Mouse (Mus musculus): ENCODE results near the gene Tnfrsf19.

Gene Tnfrsf19

DNA sequence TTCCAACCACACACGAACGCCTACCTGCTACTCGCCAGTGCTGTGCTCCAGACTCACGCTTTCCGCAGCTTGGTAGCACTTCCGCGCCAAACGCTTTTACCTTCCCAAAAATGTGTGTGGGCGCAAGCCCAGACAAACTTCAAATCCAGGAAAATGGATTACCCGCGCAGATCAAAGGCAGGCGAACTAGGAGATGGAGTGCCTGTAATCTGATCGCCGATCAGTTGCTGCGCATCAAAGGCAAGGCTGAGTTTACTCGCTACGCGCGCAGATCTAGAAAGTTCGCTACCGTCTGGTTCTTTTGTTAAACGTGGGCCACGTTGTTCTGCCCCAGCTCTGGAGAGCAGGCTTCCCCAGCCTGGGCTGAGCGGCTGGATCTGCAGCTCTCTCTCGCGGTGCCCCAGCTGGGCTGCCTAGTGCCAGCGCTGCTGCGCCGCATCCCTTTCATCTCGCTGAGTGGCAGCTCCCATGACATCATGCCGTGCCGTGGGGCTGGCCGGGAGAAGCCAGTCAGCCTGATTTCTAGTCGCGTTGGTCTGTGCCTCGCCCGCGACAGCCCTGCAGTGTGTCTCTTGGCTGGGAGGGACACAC lies at the start of gene Tnfrsf19:
Gene Tnfrsf19 (minus strand): TSS at position 400 of the 591 bp plus-strand sequence.
- DNase-seq, result peak; percentile 93

DNA sequence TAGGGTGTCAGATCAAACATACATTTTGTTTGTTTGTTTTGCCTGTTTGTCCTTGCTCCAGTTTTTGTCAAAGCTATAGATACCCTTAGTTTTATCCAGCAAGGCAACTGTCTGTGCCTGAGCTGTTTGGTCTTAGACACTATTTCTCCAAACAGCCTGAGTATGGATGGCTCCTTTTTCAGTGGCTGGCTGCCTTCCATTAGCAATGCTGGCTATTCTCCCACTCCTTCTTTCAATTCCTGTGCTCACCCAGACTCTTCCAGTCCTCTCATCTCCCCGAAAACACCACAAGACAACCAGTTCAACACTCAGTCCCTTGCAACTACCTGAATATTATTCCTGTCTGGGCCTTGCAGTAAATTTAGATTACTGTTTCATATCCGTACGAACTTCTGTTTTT lies 45.8 kb upstream of the Tnfrsf19 start:
- DNase-seq, result no peak

DNA sequence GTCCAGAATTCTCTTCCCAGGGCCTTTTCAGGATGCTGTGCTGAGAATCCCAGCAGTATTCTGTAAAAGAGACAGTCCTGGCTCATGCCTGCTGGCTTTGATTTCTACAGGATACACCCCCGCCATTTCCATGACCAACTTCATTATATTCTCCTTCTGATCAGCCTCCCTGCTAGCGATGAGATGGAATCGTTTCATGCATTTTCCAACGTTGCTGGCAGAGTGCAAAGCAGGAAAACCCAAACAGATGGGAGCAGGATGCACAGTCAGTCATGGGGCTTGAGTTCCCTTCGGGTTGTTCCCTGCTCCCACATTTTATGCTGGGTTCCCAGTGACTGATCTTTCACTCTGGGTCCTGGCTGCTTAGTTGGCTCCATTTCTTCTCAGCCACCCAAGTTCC lies 44.7 kb upstream of the Tnfrsf19 start:
- no peak for DNase-seq

DNA sequence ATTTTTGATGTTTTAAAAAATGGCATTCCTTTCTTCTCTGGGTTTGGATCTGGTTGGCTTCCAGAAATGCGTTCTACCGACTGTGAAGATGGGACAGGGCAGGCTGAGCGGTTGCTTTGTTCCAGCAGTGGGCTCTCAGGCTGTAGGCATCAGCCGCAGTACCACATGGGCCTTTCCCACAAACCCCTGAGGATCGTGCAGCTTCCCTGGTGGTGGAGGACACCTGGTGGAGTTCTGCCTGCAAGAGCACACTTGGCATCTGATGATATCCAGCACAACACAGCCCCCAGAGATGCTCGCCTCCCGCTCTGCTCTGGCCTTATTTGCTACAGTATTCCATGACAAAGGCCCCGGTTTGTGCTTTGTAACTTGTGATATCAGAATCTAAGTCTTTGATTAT lies 41.9 kb upstream of the Tnfrsf19 start:
- DNase-seq, result no peak

DNA sequence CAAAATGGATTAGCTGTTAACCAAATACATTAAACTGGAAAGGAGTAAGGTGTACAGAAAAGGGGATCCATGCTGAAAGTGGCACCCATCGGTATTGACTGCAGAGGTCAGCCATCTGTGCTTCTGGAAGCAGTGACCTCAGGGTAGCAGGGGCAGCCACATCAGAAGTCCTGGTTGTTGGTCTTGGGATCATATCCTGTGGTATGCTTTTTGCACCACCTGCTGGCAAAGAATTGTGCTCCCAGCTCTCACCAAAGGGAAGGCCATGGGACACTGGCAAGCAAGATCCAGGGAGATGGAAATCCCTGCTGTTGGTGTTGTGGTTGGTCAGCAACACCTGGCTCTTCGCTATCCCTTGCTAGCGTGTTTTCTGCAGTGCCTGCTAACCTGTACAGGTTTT lies 39.0 kb upstream of the Tnfrsf19 start:
- peak; percentile 74 for DNase-seq

DNA sequence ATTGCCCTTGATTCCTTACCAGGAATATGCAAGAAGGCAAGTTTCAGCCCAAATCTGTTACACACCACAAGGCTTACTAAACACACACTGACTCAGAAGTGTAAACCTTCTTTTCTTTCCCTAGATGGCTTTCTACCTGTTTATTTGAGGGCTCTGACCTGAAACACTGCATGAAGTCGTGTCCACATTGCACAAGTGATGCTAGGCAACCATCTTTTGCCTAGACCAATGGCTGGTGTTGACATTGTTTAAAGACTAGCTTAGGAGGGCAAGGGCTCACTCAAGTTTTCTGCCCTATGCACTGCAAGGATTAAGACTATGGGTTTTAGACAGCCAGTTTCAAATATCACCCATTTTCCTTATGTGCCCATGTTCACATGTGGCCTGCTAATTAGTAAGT lies 23.3 kb upstream of the Tnfrsf19 start:
- no peak for DNase-seq

DNA sequence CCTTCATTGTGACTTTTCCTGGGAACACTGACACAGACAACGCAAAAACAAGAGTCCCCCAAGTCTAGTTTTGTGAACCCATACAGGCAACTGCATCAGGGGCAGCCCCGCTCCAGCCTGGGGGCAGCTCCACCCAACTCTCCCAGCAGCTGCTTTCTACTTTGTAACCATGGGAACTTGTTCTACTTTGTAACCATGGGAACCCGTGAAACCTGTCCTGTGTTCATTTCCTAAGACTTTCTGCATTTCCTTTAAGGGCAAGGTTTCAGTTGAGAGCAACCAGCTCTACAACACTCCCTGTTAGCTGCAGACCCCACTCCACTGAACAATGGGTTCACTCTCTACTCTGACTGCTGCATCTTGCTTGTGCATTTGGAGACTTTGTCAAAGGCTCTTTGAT lies 15.4 kb upstream of the Tnfrsf19 start:
- peak; percentile 54 for DNase-seq

DNA sequence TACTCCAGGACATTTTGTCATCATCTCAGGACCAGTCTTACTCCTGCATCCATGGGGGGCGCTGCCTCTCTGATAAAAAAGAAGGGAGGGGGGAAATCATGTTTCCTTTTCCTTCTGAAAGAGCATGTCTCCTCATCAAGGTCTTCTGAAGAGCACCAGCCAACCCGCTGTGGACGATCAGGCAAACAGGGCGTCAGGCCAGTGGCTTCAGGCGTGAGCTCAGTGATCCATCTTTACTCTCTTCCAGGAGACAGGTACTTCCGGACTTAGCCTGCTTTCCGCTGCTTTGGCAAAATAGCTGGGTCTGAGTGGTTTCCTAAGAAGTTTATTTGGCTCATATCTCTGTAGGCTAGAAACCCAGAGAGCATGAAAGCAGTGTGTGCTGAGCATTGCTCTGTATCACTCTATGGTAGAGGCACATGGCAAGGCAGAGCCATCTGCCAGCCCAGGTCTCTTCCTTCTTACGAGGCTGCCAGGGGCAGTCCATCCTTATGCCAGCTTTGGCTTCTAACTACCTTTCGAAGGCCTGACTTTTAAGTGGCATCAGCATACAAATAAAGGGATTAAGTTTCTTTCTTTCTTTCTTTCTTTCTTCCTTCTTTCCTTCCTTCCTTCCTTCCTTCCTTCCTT lies 13.1 kb upstream of the Tnfrsf19 start:
- no peak for DNase-seq

DNA sequence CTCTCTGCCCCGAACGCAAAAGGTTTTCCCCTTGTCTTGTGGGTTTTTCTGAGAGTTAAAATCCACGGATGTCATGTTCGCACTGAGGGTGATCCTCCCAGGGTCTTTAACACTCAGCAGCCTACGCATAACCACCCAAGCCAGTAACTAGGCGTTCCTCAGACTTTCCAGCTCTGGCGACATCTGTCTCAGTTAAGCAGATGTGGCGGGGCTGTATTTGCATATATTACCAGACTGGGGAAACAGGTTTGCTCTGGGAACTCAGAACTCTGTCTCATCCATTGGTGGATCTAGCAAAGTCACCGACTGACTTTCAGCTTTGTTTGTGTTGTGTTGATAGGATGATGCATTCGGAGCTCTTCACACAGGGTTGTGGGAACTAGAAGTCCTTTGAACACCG lies 10.7 kb upstream of the Tnfrsf19 start:
- DNase-seq, result no peak

DNA sequence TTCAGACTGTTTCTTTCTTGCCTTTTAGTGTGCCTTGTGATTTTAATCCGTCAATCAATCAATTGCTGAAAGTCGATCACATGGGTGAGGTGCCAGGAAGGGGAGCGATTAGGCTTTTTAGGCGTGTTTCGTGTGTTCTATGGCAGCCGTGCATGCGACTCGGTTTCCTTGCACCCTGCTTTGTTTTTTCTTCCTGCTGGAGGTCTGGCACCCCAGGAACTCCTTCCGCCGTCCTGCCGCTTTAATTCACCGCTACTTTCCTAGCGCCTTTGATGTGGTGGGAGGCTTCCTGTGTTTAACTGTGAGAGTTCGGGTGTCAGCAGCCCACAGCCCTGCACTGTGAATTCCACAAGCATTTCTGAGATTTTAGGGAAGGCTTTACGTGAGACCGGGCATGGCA lies 10.2 kb upstream of the Tnfrsf19 start:
- peak; percentile 61 for DNase-seq

DNA sequence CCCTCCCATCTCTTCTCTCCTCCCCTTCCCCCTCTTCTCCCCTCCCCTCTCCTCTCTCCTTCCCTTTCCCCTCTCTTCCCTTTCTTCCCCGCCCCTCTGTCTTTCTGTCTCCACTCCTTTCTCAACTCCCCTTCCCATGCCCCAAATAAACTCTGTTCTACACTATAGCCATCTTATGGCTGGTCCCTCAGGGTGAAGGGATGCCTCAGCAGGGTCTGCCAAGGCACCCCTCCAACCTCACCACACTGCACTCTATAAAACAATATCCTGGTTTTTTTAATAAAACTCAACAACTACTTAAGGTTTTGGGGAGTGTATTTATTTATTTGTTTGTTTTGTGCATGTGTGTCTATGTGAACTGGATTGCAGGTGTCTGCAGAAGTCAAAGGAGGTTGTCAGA lies 9.6 kb upstream of the Tnfrsf19 start:
- no peak for DNase-seq

DNA sequence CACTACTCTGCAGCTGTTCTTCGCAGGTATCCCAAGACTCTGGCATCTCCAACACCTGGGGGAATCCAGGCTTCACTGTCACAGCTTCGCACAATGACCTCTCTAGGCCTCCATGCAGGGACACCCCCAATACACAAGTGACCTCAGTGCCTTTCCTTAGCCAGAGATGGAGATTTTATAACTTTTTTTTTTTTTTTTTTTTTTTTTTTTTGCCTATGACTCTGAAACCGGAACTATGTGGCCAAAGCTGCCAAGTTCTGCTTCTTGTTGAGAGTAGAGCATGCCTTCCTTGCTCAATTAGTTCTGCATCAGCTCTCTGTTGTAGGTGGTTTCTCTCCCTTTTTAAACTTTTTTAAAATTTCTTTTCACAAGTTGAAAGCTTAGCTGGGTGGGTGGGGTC lies 5.9 kb upstream of the Tnfrsf19 start:
- no peak for DNase-seq

DNA sequence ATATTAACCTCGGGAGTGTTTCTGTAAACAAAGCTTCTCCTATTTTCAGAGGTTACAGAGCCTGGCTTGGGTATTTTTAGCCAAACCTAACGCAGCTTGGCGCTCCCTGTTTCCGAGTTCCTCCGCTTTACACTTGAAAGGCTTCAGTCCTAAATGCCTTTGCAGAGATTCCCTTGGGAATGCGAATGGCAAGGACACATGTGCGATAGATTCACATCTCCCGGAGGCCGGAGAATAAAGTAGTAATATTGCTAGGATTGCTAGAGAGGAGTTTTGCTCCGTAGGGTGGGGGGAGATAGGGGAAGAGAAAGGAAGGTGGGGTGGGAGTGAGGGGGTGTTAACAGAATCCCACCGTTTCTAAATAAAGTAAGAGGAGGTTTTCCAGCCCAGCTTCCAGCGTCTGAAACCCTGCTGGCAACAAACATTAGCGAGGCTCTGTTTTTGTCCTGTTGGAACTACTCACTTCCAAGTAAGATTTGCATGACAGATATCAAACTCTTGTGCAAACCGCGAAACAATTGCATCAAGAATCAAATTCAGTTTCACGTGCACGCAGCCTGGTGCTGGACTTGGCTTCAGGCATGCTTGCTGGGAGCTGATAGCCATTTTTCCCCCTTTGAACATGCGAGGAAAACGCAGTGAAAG lies 722 bp downstream of the Tnfrsf19 start:
- DNase-seq, result peak; percentile 80

DNA sequence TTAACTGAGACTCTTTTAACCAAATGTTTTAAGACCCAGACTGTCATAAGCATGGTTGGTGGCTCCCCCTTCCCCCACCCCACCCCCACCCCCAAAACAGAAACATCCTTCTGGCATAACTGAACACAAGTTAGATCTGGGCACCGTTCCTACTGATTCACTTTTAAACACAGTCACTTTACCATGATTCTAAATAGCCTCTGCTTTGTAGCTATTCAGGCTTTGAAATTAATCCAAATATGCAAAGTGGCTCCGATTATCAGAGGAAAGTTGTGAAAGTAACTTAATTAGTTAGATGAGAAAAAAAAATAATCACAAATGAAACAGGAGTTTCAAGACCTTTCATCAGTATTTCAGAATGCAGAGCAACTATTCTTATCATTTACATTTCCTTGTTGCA lies 2.0 kb downstream of the Tnfrsf19 start:
- DNase-seq, result no peak

DNA sequence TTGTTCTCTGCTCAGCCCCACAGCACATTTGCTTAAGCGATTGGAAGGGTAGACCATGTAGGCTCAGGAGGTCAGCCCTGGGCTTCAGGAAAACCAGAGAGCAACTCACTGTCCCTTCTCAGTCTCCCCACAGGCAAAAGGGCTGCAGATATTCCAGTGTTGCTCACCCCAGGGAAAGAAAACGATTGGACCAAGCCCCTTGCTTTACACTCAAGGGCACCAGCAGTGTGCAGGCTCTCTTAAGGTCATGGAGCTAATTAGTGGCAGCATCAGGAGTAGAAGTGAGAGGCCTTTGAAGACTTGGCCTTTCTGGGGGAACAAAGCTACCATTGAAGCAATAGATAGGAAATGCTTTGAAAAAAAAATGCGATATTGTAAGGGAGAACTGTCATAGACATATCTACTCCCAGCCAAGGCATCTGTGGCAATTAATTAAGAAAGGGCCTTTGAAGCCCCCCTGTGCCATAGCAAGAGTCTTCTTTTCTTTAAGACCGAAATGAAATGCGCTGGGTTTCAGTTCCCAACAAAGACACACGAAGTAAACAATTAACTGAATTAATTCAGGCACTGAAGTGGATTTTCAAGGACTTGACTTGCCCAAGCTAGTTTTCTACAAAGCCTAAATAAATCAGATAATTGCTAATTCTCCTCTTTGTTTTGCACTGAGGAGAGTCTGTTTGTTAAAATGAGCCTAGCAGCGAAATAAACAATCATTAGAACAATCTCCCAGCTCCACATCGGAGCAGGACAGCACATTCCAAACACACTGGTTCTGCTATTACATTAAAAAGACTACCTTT lies 2.6 kb downstream of the Tnfrsf19 start:
- DNase-seq, result peak; percentile 61

DNA sequence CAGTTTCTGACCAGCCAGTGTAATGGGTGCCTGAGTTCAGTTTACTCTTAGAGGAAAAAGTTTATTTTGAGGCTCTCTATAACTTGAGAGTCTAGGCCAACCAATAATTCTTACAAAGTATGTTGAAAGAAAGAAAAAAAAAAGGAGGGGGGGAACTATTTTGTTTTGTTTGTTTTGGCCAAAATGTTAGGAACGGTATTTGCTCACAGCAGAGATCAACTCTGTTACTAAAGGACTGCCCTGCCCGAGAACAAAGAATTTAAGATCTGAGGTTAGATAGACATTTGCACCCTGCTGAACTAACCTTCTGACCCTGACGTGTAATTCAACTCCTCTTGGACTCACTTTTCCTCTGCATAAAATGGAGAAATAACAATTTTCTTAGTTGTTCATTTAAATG lies 4.0 kb downstream of the Tnfrsf19 start:
- no peak for DNase-seq

DNA sequence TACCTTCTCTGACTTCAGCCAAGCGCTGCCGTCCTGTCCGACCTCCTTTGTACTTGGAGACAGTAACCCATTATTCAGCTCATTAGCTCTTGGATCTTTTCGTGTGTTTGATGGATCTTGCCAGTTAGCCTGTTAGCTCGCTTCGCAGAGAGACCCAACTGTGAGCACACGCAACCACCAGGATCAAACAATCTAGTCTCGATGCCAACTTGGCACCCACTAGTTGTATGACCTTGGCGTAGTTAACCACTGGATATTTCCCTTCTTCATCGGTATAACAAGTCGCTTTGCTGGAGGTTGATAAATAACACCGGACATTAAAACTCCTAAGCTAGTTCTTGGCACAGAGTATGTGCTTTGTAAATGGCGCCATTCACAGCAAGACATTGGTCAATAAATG lies 6.1 kb downstream of the Tnfrsf19 start:
- no peak for DNase-seq

DNA sequence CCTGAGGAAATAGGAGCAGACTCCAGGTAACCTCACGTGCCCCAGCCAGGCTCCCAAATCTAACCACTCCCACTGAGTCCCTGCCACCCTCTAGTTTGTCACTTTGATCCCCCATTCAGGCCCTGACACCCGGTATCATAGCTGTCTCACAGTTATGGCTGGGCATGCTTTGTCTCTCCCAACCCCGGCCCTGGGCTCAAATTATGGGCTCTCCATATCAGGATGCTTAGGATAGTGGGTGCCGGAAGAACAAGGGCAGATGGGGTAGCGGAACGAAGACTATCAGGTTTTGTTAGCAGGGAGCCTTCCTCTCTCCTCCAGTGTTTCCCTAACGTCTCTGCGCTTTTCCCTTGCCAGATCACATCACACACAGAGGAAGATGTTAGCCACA lies 8.2 kb downstream of the Tnfrsf19 start:
- DNase-seq, result no peak

DNA sequence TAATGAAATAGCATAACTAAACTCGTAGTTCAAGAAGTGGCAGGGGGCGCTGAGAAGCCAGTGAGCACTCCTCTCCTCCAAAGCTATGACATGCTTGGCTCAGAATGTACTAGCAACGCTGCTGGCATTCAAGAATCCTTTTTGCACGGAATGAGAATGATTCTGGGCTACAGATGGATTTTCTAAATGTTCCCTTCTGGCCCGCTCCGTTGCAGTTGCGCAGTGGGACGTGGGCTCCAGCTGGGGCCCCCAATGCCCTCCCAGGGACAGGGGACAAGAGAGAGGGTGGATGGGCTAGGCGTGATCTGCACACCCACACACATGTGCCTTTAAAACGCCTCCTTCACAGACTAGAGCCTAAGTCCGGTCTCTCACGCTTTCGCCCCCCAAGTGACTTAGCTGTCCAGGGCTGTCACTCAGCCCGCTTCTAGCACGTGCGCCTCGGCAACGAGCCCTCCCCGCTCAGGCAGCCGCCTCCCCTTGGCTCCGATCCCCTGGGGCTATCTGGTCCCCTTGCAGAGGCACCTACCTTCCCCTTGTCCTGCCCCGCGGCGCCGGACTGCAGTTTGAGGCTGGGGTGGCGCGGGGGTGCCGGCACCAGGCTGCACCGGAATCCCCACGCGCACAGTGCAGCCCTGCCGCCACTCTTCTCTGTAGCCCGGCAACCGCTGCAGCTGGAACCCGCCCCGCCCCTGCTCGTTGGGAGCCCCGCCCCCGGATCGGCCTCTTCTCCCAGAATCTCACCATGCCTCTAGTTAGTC lies 8.8 kb downstream of the Tnfrsf19 start:
- DNase-seq, result peak; percentile 90

DNA sequence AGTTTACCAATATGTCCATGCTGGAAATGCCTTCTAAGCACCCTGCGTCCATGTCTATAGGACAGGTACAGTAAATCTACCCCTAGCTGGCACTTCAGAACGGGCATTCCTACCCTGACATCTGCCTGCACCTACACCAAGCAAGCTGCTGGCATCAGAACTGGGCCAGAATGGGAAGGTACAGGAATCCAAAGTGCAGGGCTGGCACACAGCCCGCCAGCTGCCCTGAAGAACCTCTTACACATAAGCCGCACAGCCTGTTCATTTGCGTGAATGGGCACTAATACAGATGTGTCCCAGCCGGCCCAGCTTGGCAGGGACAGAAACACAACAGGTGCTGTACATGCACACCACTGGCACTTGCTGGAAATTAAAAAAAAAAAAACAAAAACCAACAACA lies 15.9 kb downstream of the Tnfrsf19 start:
- DNase-seq, result no peak

DNA sequence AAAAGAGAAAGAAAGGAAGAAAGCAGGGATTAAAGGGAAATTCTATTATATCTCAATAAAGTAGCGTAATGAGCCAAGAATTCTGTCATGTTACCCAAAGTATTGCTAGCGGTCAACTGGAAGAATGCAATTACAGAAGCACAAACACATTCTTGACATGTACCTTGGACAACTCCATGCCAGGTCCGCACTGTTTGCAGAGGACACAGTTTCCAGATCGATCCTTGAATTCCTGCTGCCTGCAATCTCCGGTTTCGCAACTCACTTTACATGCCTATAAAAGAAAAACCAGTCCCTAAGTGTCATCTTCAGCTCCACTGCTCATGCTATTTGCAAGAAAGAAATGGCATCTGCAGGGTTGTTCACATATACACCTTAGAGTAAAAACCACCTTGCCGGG lies 22.3 kb downstream of the Tnfrsf19 start:
- no peak for DNase-seq

DNA sequence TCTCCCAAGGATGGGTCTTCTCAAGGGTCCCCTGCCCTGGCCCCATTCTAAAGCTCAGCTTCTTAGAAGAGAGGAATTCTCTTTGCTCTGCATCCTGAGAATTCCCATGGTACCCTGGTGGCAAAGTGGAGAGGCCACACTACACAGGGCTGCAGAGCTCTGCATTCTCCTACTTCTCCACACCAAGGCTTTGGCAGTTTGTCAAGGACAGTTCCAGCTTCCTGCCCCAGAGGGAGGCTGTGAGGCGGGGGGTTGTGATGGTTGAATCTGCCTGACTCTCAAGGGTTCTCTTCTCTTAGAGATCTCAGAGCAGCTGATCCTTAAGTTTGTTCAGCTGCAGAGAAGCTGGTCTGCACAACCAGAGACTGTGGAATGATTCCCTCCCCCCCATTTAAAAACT lies 23.9 kb downstream of the Tnfrsf19 start:
- DNase-seq, result no peak

DNA sequence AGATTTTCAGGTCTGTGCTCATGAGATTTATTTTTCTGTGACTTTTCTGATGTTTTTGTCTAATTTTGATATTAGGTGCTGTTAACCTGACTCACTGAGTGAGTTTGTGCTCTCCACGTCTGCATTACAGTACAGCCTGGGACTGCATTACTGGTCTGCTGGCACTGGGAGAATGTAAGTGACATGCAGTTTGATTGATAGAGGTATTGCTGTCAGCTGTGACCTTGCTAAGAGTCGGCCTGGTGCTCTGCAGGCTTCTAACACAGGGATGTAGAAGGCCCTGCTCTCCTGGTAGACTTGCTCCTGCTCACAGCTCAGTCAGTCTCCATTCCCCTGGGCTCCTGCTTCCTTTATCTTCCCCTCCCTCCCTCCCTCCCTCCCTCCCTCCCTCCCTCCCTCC lies 25.3 kb downstream of the Tnfrsf19 start:
- no peak for DNase-seq
